Mouse (Mus musculus): Measurements from ENCODE around the gene Gnpat. TPM values are rescaled to one million over a fixed set of nuclear protein-coding genes. Genes with fewer than 3 reads are reported as not detected.

The Gnpat gene
- total RNA-seq (2021), result 10 to 100 TPM; 57.8 to 62.8 TPM
- long read RNA-seq, transcript Gnpat-201 (16 exons, 2,984 nt), result major isoform, 26 of 44 reads
- long read RNA-seq, partial matches to known transcripts, result 11 of 44 reads
- long read RNA-seq, other reads (novel, unspliced or antisense), result 7 of 44 reads

DNA sequence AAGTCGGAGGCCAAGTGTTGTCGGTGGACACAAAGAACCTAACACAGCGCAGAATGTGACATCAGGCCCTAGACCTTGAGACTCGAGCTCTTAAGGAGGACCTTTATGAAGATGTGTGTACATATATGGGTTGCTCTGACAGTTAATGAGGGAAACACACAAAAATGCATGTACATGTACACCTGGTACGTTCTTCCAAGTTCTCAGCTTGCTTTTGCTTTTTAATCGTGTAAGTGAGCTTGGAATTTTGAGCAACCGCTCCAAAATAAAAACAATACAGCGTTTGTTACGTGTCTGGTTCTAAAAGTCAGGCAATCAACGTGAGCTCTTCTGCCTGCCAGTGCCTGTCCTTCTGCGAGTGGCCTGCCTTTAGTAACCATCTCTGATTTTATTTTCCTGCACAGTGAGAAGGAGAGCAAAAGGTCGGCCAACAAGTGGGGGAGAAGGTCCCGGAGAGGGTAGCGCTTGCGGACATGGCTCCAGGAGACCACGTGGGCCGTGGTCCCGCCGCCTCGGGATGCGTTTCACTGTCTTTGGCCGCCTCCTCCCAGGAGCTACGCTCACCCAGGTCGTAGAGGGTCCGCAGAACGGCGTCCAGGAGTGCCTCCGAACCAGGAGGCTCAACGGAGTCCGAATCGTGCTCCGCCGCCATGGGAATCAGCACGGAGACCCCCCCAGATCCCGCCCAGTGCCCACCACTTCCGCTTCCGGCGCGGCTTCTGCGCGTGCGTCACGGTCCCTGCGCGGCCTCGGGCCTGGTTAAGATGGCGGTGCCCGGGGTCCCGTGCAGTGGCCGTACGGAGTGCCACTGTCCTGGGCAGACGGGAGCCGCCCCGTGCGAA is at the start of gene Gnpat, which contains the start of gene 2810004N23Rik:
Gene Gnpat, plus strand, starts transcription at position 713 of the 842 bp plus-strand sequence.
Gene 2810004N23Rik, minus strand, starts transcription at position 800 of the 842 bp plus-strand sequence.
- DNase-seq (ENCODE audit: low spot score in 2 of 2), result peak; percentile 96

DNA sequence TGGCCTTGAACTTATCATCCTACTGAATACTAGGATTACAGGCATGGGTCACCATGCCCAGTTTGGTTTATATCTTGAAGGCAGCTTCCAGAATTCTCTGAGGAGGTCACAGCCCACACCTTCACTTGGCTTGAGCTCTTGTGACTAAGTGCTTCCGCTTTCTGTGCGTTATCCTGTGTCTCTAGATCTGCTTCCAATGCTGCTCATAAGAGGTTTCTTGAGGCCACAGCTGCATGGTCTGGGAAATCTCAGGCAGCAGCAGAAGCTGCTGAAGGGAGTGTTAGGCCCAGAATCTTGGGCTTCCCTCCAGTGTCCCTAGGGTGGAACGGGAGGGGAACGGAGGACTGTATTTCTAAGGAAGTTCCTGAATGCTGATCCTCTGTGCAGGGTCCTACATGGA is 49.5 kb upstream of the Gnpat start:
- no peak for DNase-seq (ENCODE audit: low spot score in 2 of 2)

DNA sequence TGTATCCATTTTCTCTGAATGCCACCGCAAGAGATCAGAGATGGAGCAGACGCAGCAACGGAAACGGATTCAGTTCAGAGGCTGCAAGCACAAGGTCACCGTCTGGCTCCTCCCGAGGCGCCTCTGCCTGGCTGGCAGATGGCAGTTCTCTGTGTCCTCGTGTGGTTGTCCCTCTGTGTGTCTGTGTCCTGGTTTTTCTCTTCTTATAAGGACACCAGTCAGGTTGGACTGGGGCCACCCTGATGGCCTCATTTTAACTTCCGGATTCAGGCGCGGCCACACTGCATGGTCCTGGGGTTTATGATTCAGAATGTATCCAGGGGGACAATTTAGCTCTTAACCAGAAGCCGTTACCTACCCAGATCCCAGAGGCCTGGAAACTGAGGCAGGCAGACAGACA is 47.0 kb upstream of the Gnpat start:
- no peak for DNase-seq (ENCODE audit: low spot score in 2 of 2)

- DNase-seq (ENCODE audit: low spot score in 2 of 2), result no peak
Measured at GRCm38 (mm10) chr8:124816866-124817265, 46.0 kb upstream of the Gnpat start.

GRCm38 (mm10) chr8:124817361-124817760 is 45.5 kb upstream of the Gnpat start:
- no peak for DNase-seq (ENCODE audit: low spot score in 2 of 2)

DNA sequence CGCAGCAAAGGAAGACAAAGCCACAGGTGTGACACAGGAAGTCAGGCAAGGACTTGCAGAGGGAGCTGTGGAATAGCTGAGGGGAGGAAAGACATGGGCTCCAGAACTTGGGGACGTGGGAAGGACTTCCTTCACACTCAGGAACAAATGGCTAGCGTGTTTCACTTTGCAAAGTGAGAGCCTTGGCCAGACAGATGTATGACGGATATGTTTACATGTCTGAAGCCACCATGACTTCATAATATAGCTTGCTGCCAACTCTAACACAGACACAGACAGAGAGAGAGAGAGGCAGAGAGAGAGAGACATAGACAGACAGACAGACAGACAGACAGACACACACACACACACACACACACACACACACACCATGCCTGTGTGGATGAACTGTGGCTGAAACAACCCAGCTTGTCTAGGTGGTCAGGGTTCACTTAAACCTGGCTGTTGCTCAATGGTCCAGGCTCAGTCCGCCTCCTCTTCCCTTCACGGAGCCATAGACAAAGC is 43.2 kb upstream of the Gnpat start:
- no peak for DNase-seq (ENCODE audit: low spot score in 2 of 2)

- no peak for DNase-seq (ENCODE audit: low spot score in 2 of 2)
Measured at GRCm38 (mm10) chr8:124820125-124820524, 42.7 kb upstream of the Gnpat start.

DNA sequence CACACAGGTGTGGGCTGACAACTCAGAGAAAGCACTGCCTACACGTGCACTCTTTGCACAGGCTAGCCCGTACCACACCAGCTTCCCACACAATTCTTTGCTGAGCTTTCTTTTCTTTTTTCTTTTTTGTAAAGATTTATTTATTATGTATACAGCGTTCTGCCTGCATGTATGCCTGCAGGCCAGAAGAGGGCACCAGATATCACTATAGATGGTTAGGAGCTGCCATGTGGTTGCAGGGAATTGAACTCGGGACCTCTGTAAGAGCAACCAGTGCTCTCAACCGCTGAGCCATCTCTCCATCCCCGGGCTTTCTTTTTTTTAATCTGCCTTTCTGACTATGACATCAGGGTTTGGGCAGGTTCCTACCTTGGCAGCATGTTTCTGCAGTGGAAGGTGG is 39.3 kb upstream of the Gnpat start:
- no peak for DNase-seq (ENCODE audit: low spot score in 2 of 2)

DNA sequence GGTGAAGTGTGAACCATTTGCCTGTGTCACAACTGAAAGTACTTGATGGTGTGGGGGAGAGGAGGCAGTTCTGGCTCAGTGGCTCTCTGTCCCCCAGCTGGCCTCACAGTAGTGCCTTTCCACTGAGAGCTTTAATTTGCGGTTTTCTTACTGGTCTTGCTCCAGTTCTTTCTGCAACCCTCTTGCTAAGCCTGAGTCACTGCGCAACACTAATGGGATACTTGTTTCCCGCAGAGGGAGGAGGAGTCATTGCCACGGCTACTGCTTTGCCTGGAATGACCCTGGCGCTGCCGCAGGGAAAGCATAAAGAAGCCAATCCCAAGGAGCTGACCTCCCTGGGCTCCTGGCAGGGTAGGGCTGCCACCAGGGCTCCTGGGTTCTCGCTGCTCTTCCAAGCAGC is 36.2 kb upstream of the Gnpat start:
- peak in 1 of 2 experiments; percentile 33 for DNase-seq (ENCODE audit: low spot score in 2 of 2)

GRCm38 (mm10) chr8:124827387-124827786 is 35.4 kb upstream of the Gnpat start:
- DNase-seq (ENCODE audit: low spot score in 2 of 2), result peak; percentile 68 to 74

- peak in 1 of 2 experiments; percentile 37 for DNase-seq (ENCODE audit: low spot score in 2 of 2)
Measured at GRCm38 (mm10) chr8:124828561-124829240, 34.1 kb upstream of the Gnpat start.

GRCm38 (mm10) chr8:124830050-124830449 is 32.8 kb upstream of the Gnpat start:
- DNase-seq (ENCODE audit: low spot score in 2 of 2), result no peak

GRCm38 (mm10) chr8:124831531-124831930 is 31.3 kb upstream of the Gnpat start:
- no peak for DNase-seq (ENCODE audit: low spot score in 2 of 2)

DNA sequence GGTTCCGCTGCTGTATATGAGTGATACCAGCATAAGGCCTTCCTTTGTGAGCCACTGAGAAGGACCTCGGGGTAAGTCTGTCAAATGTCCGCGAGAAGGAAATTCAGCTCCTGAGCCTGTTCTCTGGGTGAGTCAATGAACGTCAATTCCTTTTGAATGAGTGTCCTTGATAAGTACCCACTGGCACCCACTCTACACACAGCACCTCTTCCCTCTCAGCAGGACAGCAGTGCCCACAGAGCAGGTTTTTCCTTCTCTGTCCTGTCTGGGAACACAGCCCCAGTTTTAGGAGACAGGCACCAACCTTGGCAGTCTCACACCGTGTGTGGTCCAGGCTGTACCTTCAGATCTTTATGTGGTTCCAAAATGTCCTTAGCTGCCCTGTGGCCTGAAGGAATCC is 30.9 kb upstream of the Gnpat start:
- no peak for DNase-seq (ENCODE audit: low spot score in 2 of 2)

GRCm38 (mm10) chr8:124833430-124834205 is 29.2 kb upstream of the Gnpat start:
- no peak for DNase-seq (ENCODE audit: low spot score in 2 of 2)

DNA sequence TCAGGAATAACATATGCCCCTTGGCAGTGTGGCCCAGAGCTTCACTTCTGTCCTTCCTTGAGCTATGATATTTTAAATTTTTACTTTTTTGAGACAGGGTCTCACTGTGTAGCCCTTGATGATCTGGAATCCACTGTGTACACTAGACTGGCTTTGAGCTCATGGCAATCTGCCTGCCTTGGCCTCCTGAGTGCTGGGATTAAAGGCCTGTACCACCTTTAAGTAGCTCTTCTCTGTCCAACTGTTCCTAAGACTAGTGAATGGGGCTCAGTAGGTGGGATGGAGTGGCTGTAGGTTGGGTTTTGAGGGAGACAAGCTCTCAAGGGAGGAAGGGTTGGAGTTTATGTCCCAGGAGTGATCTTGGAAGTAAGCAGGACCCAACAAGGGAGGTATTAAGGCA is 27.0 kb upstream of the Gnpat start:
- DNase-seq (ENCODE audit: low spot score in 2 of 2), result no peak

GRCm38 (mm10) chr8:124836273-124836672 is 26.6 kb upstream of the Gnpat start:
- no peak for DNase-seq (ENCODE audit: low spot score in 2 of 2)

DNA sequence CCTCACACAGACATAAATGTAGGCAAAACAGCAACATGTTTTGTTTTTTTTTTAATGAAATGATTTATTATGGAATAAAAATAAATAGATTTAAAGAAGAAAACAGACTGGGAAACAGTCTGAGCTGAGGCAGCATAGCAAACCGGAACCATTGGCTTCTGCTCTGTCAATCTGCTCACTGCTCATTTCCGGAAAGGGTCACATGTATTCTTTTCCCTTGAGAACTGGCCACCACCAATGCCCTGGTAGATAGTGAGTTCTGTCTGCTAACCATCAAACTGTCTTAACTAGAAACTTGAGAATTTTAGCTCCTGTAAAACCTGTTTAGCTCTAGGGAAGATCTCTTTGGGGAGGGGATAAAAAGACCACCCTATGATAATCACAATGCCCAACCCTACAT is 25.9 kb upstream of the Gnpat start:
- DNase-seq (ENCODE audit: low spot score in 2 of 2), result no peak

DNA sequence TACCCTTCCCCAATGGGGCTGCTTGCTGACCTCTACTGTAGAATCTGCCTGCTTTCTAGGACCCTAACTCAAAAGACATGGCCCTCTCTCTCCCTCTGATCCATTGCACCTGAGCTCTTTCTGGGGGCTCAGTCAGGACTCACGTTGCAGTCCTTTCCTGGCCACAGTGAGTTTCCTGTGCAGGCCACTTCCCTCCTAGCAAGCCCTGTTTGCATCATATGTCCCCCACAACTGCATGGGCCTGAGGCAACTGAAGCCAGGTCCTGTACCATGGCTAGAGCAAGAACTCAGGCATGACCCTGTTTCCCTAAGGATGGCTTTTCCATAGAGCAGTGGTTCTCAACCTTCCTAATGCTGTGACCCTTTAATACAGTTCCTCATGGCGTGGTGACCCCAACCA is 24.9 kb upstream of the Gnpat start:
- no peak for DNase-seq (ENCODE audit: low spot score in 2 of 2)

DNA sequence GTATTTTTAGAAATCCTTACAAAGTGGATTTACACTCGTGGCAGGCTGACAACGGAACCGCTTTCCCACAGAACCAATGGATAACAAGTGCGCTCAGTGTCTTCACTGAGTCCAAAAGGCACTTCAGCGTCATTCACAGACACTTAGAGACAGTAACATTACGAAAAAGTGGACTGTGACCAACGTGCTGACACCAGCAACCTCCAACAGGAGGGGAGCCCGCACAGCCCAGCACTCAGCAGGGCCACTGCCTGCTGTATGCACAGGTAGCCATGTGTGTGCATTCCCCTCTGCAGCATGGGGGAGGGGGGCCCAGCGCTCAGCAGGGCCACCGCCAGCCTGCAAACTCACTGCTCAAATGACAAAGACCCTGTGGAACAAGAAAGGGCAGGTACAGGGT is 23.5 kb upstream of the Gnpat start:
- DNase-seq (ENCODE audit: low spot score in 2 of 2), result no peak

GRCm38 (mm10) chr8:124840900-124841299 is 21.9 kb upstream of the Gnpat start:
- DNase-seq (ENCODE audit: low spot score in 2 of 2), result no peak
